Mouse (Mus musculus): ENCODE data around the gene Guf1. TPM values are rescaled to one million over a fixed set of nuclear protein-coding genes. Genes with fewer than 3 reads are reported as not detected.

Guf1 gene
- polyA plus RNA-seq (2014; fragmentation: Illumina TruSeq; extraction: RNeasy Lipid Tissue Mini Kit (QIAGEN cat#74804); ENCODE audit: low read depth, low replicate concordance), result 69.8 TPM

GRCm38 (mm10) chr5:69556628-69557403 is at the start of gene Guf1:
TSS of gene Guf1 (plus strand) at chr5:69556923.

GRCm38 (mm10) chr5:69542489-69542888 is 14.2 kb upstream of the Guf1 start, which contains the start of gene Yipf7:
TSS of gene Yipf7 (minus strand) at chr5:69542648.

GRCm38 (mm10) chr5:69591640-69592461 is 35.1 kb downstream of the Guf1 start, which contains the start of gene Gnpda2:
TSS of gene Gnpda2 (minus strand) at chr5:69592340.

Other genes with a start within 250 kb of the Guf1 start
- 0.53 TPM for gene Kctd8, start 215.2 kb upstream of the Guf1 start, polyA plus RNA-seq (2014; fragmentation: Illumina TruSeq; extraction: RNeasy Lipid Tissue Mini Kit (QIAGEN cat#74804); ENCODE audit: low read depth, low replicate concordance)
- not detected for gene Yipf7, start 14.3 kb upstream of the Guf1 start, polyA plus RNA-seq (2014; fragmentation: Illumina TruSeq; extraction: RNeasy Lipid Tissue Mini Kit (QIAGEN cat#74804); ENCODE audit: low read depth, low replicate concordance)
- gene Gnpda2, start 35.4 kb downstream of the Guf1 start, polyA plus RNA-seq (2014; fragmentation: Illumina TruSeq; extraction: RNeasy Lipid Tissue Mini Kit (QIAGEN cat#74804); ENCODE audit: low read depth, low replicate concordance), result 72.3 TPM

Data from kidney, adult 10 weeks (tissue).